Mouse (Mus musculus) midbrain, embryonic 13.5 days (tissue): ENCODE results near the gene Pde4c. TPM values are rescaled to one million over a fixed set of nuclear protein-coding genes. Genes with fewer than 3 reads are reported as not detected.

ENCODE experiments used
- ATAC-seq: fragments of 200-750 bp; cut with Nextera tagmentation; 2 replicates; pipeline ENCODE4 v1.8.0; 2017; ENCODE audit warnings: mild to moderate bottlenecking, moderate TSS enrichment, moderate library complexity
- H3K27ac ChIP-seq: fragments of 300-500 bp; sonication (generic); 2 replicates; pipeline ENCODE4 v1.5.1; 2015; ENCODE audit warnings: inconsistent platforms, mild to moderate bottlenecking, moderate library complexity
- H3K27me3 ChIP-seq: fragments of 300-500 bp; sonication (generic); 2 replicates; pipeline ENCODE4 v1.6.1; 2015; ENCODE audit warnings: mild to moderate bottlenecking, inconsistent platforms
- H3K36me3 ChIP-seq: fragments of 300-500 bp; sonication (generic); 2 replicates; pipeline ENCODE4 v1.6.1; 2015; ENCODE audit warnings: mild to moderate bottlenecking, inconsistent platforms
- H3K4me1 ChIP-seq: fragments of 300-500 bp; sonication (generic); replicated peaks from 2 replicates; pipeline ENCODE4 v1.6.1; 2015; ENCODE audit warnings: inconsistent platforms
- H3K4me2 ChIP-seq: fragments of 300-500 bp; sonication (generic); replicated peaks from 2 replicates; pipeline ENCODE4 v1.6.1; 2015; ENCODE audit warnings: moderate library complexity, mild to moderate bottlenecking, inconsistent platforms
- H3K4me3 ChIP-seq: fragments of 300-500 bp; sonication (generic); replicated peaks from 2 replicates; pipeline ENCODE4 v1.5.1; 2015; ENCODE audit warnings: mild to moderate bottlenecking, inconsistent platforms
- H3K9ac ChIP-seq: fragments of 300-500 bp; sonication (generic); replicated peaks from 2 replicates; pipeline ENCODE4 v1.6.1; 2015; ENCODE audit warnings: mild to moderate bottlenecking, inconsistent platforms
- H3K9me3 ChIP-seq: fragments of 300-500 bp; sonication (generic); 2 replicates; pipeline ENCODE4 v1.6.1; 2016; ENCODE audit warnings: mild to moderate bottlenecking, inconsistent platforms
- WGBS: fragments of 180-500 bp; shearing (Covaris S2); methylation state at CpG from one replicate; pipeline ENCODE4 v1.1.7; 2015; 5-methylcytosine and 5-hydroxymethylcytosine counted together
- polyA plus RNA-seq: library from polyadenylated mRNA; unstranded; fragments of >200 nt; fragmentation: Nextera tagmentation; extraction: Ambion mirVana; gene quantifications from 2 replicates; pipeline ENCODE4 v1.2.1, GENCODE M21; 2015

The Pde4c gene
- polyA plus RNA-seq, 1 experiment from 2014 or later: 0.15 TPM

DNA sequence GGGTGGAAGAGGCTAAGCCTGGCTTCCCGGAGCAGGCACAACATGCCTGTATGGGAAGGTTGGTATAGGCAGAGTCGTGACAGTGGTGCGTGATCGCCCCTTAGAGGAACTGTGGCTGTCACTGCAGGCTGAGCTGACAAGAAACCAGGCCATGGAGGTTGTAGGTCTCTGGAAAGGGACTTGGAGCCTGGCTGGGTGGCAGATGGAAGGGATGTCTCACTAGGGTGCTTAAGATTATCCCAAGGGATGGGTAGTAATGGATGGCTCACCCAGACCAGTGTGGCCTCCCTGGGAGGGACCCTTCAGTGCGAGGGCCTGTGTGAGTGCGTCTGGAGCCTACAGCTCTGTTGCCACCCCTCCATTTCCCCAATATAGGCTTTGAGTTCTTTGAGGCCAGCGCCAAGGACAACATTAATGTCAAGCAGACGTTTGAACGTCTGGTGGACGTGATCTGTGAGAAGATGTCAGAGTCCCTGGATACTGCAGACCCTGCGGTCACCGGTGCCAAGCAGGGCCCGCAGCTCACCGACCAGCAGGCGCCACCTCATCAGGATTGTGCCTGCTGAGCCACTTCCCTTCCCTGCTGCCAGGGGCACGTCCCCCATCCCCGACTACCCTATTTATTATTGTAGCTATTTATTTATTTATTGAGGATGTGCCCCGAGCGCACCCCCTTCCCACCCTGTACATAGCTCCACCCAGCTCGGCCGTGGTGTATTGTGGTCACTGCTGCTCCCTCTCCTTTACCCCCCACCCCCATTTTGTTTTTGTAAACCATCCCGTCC is 34.2 kb downstream of the Pde4c start:
- Histone ChIP-seq H3K4me3 (no peak overlapping the region), H3K4me2 (no peak overlapping the region), H3K36me3 (peaks cover 32% of the 10 kb centered on the region), H3K27ac (no peak overlapping the region), H3K9ac (no peak overlapping the region; the same call in 1 of the 2 replicates), H3K27me3 (no peaks in the 10 kb centered on the region), H3K9me3 (no peaks in the 10 kb centered on the region), H3K4me1 (peaks cover 53% of the 10 kb centered on the region)
- 69% methylated on average over 22 of the region's 22 CpGs for WGBS
- no peak for ATAC-seq

DNA sequence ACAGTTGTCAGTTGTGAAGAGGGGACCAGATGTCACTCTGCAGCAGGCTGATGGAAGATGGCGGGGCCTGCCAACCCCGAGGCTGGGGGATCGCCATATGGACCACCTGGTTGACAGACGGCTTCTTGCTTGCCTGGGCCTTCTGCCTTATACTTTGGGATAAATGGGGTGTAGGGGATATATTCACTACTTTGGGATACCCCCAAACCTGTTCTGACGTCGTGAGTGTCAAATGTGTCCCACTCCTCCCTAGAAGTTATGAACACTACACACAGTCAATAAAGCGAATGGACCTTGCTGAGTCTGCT is 34.7 kb downstream of the Pde4c start:
- Histone ChIP-seq H3K4me2 (no peak overlapping the region), H3K9ac (no peak overlapping the region), H3K9me3 (no peaks in the 10 kb centered on the region), H3K36me3 (peaks cover 32% of the 10 kb centered on the region), H3K27me3 (no peaks in the 10 kb centered on the region), H3K4me1 (peaks cover 53% of the 10 kb centered on the region), H3K4me3 (no peak overlapping the region), H3K27ac (no peak overlapping the region)
- 88% methylated on average over 7 of the region's 7 CpGs for WGBS
- ATAC-seq: no peak

- ATAC-seq: no peak
- H3K4me1 ChIP-seq: peaks cover 53% of the 10 kb centered on the region
- 73% methylated on average over 19 of the region's 19 CpGs for WGBS
Observed at GRCm38 (mm10) chr8:70758616-70759561, 35.4 kb downstream of the Pde4c start.

GRCm38 (mm10) chr8:70760350-70760749 is 36.8 kb downstream of the Pde4c start:
- Histone ChIP-seq H3K9ac (peak overlapping the region; percentile 88), H3K4me1 (peaks cover 48% of the 10 kb centered on the region), H3K27ac (peak overlapping the region; percentile 80), H3K27me3 (no peaks in the 10 kb centered on the region), H3K9me3 (no peaks in the 10 kb centered on the region), H3K4me2 (peak overlapping the region; percentile 99), H3K4me3 (peak overlapping the region; percentile 73), H3K36me3 (peaks cover 35% of the 10 kb centered on the region)
- WGBS: 1% methylated on average over 22 of the region's 22 CpGs
- ATAC-seq: no peak

More at GRCm38 (mm10) chr8:70758616-70759561, 35.4 kb downstream of the Pde4c start:
- peak overlapping the region; percentile 99 for H3K4me2 ChIP-seq
- no peaks in the 10 kb centered on the region for H3K27me3 ChIP-seq
- H3K36me3 ChIP-seq: peaks cover 32% of the 10 kb centered on the region
- H3K4me3 ChIP-seq: no peak overlapping the region
- H3K9me3 ChIP-seq: no peaks in the 10 kb centered on the region
- no peak overlapping the region; the same call in 1 of the 2 replicates for H3K27ac ChIP-seq
- H3K9ac ChIP-seq: 0 out of 2 replicates have a peak overlapping the region, but pooled peaks have one; percentile 28

GRCm38 (mm10) chr8:70760775-70761406 is 37.4 kb downstream of the Pde4c start, which contains the start of gene Mpv17l2:
Gene Mpv17l2, minus strand, starts transcription at chr8:70760946.
- Histone ChIP-seq H3K4me2 (peak within 1 kb of the TSS; percentile 99), H3K4me3 (peak within 1 kb of the TSS; percentile 73), H3K27me3 (peaks cover 3% of the 10 kb centered on the region; the same call in 1 of the 2 replicates), H3K27ac (peak within 1 kb of the TSS; percentile 80), H3K9ac (peak within 1 kb of the TSS; percentile 88), H3K36me3 (peaks cover 35% of the 10 kb centered on the region), H3K9me3 (no peaks in the 10 kb centered on the region), H3K4me1 (peaks cover 45% of the 10 kb centered on the region)
- under 1% methylated on average over 55 of the region's 55 CpGs for WGBS
- peak; percentile 96 for ATAC-seq

GRCm38 (mm10) chr8:70762118-70762517 is 38.6 kb downstream of the Pde4c start:
- Histone ChIP-seq H3K4me2 (no peak overlapping the region), H3K27ac (no peak overlapping the region), H3K9ac (no peak overlapping the region), H3K27me3 (peaks cover 13% of the 10 kb centered on the region), H3K36me3 (peaks cover 23% of the 10 kb centered on the region), H3K9me3 (no peaks in the 10 kb centered on the region), H3K4me3 (no peak overlapping the region), H3K4me1 (peaks cover 48% of the 10 kb centered on the region)
- ATAC-seq: no peak
- 77% methylated on average over 1 of the region's 1 CpGs for WGBS

DNA sequence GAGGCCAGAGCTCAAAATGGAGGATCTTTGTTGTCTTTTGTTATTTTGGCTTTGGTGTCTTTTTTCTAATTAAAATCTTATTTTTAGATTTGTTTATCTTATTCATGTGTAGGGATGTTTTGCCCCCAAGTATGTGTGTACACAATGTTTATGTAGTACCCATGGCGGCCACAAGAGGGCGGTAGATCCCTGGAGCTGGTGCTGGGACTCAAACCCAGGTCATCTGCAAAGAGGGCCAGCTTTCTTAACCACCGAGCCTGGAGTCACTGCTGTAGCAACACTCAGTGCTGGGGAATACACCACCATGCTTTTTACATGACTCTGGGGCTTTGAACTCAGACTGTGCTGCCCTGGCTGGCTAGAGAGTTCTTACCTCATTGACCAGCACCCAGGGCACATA is 39.8 kb downstream of the Pde4c start:
- Histone ChIP-seq H3K36me3 (peaks cover 21% of the 10 kb centered on the region), H3K4me2 (no peak overlapping the region), H3K4me1 (peaks cover 43% of the 10 kb centered on the region), H3K9me3 (no peaks in the 10 kb centered on the region), H3K27me3 (peaks cover 21% of the 10 kb centered on the region), H3K27ac (no peak overlapping the region), H3K4me3 (no peak overlapping the region), H3K9ac (no peak overlapping the region)
- ATAC-seq: no peak
- 1% methylated on average over 3 of the region's 3 CpGs for WGBS

DNA sequence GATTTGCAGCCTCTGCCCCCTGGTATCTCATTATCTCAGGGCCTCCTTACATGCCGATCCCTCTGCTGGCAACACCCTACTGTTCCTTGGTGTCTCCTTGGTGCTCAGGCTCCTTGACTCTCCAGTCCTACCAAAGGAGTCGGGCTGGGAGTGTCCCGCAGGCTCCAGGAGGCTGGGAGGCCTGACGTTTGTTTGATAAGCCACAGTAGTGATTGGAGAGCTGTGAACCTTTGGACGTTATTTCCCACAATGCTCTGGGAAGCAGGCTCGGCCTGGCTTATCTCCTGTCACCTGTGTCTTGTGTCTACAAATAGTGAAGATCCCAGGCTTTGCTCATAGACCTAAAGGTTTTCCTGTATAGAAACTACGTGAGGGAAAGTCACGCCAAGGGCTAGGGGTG is 40.5 kb downstream of the Pde4c start:
- Histone ChIP-seq H3K4me2 (no peak overlapping the region), H3K9me3 (no peaks in the 10 kb centered on the region), H3K4me1 (peaks cover 36% of the 10 kb centered on the region), H3K9ac (no peak overlapping the region), H3K27ac (no peak overlapping the region), H3K27me3 (peaks cover 21% of the 10 kb centered on the region), H3K4me3 (no peak overlapping the region), H3K36me3 (peaks cover 22% of the 10 kb centered on the region)
- no peak for ATAC-seq
- WGBS: 88% methylated on average over 8 of the region's 8 CpGs

GRCm38 (mm10) chr8:70764676-70765075 is 41.2 kb downstream of the Pde4c start:
- peaks cover 33% of the 10 kb centered on the region for H3K4me1 ChIP-seq
- H3K27me3 ChIP-seq: peaks cover 21% of the 10 kb centered on the region
- H3K27ac ChIP-seq: no peak overlapping the region
- H3K9me3 ChIP-seq: no peaks in the 10 kb centered on the region
- no peak overlapping the region for H3K9ac ChIP-seq
- H3K36me3 ChIP-seq: peaks cover 24% of the 10 kb centered on the region
- 94% methylated on average over 13 of the region's 13 CpGs for WGBS
- no peak for ATAC-seq
- H3K4me3 ChIP-seq: no peak overlapping the region
- H3K4me2 ChIP-seq: no peak overlapping the region

DNA sequence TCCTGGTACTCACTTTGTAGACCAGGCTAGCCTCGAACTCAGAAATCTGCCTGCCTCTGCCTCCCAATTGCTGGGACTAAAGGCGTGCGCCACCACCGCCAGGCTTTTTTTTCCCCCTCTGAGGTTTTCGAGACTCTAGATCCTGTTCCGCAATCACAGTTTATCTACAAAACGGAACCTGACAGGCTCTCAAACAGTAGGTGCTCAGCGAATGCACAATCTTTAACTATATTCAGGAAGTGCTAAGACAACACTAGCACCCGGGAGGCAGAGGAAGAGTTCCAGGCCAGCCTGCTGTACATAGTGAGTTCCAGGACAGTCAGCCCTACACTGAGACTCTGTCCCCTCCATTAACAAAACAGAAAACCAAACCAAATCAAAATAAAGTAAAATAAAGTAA is 41.8 kb downstream of the Pde4c start:
- no peak overlapping the region; the same call in 1 of the 2 replicates for H3K4me3 ChIP-seq
- H3K9ac ChIP-seq: peak overlapping the region; percentile 60; the same call in 1 of the 2 replicates
- H3K36me3 ChIP-seq: peaks cover 31% of the 10 kb centered on the region
- WGBS: 79% methylated on average over 9 of the region's 9 CpGs
- ATAC-seq: no peak
- H3K27ac ChIP-seq: no peak overlapping the region
- peaks cover 26% of the 10 kb centered on the region for H3K4me1 ChIP-seq
- H3K4me2 ChIP-seq: peak overlapping the region; percentile 54; the same call in 1 of the 2 replicates
- H3K27me3 ChIP-seq: peaks cover 21% of the 10 kb centered on the region
- no peaks in the 10 kb centered on the region for H3K9me3 ChIP-seq

DNA sequence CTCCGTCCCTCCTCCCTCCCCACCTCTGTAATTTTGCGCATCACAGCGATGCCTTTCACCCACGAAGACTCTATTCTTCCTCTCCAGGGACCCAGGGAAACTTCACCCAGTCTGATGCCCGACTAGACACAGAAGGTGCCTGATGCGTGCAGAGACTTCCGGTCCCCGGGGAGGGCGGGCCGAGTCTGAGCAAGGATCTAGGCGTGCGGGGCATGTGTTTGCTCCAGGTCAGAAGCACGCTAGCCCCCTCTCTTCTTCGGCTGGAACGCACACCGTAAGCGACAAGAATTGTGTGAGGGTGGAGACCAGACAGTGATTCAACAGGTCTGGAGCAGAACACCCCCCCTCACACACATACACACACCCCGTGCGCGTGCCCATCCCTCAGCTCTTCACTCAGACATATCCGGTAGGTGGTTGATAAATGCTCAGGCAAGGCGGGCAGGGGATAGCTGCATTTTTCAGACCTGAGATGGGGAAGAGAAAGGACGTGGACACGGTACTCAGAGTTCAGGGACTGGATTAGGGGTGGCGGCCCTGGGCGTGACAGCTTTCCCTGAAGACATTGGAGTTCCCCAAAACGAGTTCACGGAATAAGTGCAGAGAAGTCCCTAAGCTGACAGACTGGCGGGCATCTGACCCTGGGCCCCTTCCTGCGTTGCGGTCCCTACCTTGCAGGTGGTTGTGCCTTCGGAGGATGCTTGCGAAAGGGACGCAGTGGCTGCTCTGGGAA is 42.5 kb downstream of the Pde4c start:
- H3K27ac ChIP-seq: no peak overlapping the region
- peak overlapping the region; percentile 60 for H3K9ac ChIP-seq
- no peak for ATAC-seq
- peaks cover 21% of the 10 kb centered on the region for H3K27me3 ChIP-seq
- peak overlapping the region; percentile 27 for H3K4me3 ChIP-seq
- H3K36me3 ChIP-seq: peaks cover 37% of the 10 kb centered on the region
- H3K9me3 ChIP-seq: no peaks in the 10 kb centered on the region
- peaks cover 24% of the 10 kb centered on the region for H3K4me1 ChIP-seq
- peak overlapping the region; percentile 54 for H3K4me2 ChIP-seq
- 3% methylated on average over 34 of the region's 34 CpGs for whole genome bisulfite sequencing
